11 mouse cellular contexts compared by ENCODE assay signal in the genomic region with DNA sequence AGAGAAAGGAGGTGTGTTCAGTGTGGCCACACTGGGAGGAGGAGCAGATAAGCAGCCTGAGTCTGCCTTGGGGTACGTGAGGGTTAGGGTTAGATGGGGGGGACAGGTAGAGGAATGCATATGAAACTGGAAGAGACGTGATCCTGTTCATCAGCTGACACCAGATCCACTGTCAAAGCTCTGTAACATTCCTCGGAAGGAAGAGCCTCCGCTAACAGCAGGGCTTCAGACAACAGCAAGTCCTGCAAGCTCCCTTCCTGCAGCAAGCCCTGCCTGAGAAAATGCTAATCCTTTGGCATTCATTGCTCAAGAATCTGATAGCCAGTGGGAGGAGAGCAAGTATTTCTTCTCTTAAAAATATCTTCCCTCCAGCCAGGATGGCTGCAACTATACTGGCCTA. TPM values are rescaled to one million over a fixed set of nuclear protein-coding genes. Genes with fewer than 3 reads are reported as not detected.
DNase-seq lines count a peak whose midpoint lies in the region.
"Had no signal": no experiment of that assay in that cellular context is flagged by ENCODE, and none has a peak within 500 bp of the region (broad histone marks: within the 10 kb centered on the region; RNA-seq: fewer than 3 reads in every experiment).

No protein-coding gene starts in this region.

- no peak for DNase-seq in heart, embryonic 10.5 days (ENCODE audit: low spot score)
- no peak for DNase-seq in heart, postnatal 10 days
- peak; percentile 10 to 11 for DNase-seq in right cerebral cortex, adult 2 months (ENCODE audit: low spot score in 2 of 2)
- DNase-seq in right cerebral cortex, postnatal 36 days (ENCODE audit: low spot score in 2 of 2): no peak
- no peak for DNase-seq in limb, embryonic 10.5 days (ENCODE audit: low spot score)
- DNase-seq in telencephalon, adult 2 months (ENCODE audit: low read depth, low spot score): peak; percentile 23
- DNase-seq in urinary bladder, adult 18-20 months (ENCODE audit: low spot score in 2 of 2): no peak
- DNase-seq in testis, postnatal 14 days (ENCODE audit: low spot score): no peak
- DNase-seq: B cell, adult 2 months had no signal

- no peaks in the 10 kb centered on the region for H3K36me3 ChIP-seq in heart, embryonic 10.5 days
- H3K36me3 ChIP-seq in limb, embryonic 10.5 days: no peaks in the 10 kb centered on the region
- H3K36me3 ChIP-seq: stomach, embryonic 15.5 days had no signal

- intact Hi-C loops in heart, postnatal 10 days (cut with DNase I): no loop called here

- peaks cover 11% of the 10 kb centered on the region; the same call in 1 of the 2 replicates for H3K4me1 ChIP-seq in heart, embryonic 10.5 days
- peaks cover 41% of the 10 kb centered on the region for H3K4me1 ChIP-seq in limb, embryonic 10.5 days

- 4% methylated on average over 4 of the region's 4 CpGs for WGBS in heart, embryonic 10.5 days
- WGBS in limb, embryonic 10.5 days: 17% methylated on average over 4 of the region's 4 CpGs

- H3K9me3 ChIP-seq in heart, embryonic 10.5 days: no peaks in the 10 kb centered on the region
- H3K9me3 ChIP-seq in limb, embryonic 10.5 days (replicated peaks): no peaks in the 10 kb centered on the region
- H3K9me3 ChIP-seq: stomach, embryonic 15.5 days had no signal

- H3K27me3 ChIP-seq in heart, embryonic 10.5 days (ENCODE audit: insufficient read depth, poor library complexity, severe bottlenecking): no peaks in the 10 kb centered on the region
- no peaks in the 10 kb centered on the region for H3K27me3 ChIP-seq in limb, embryonic 10.5 days (ENCODE audit: low read depth, poor library complexity, severe bottlenecking)
- H3K27me3 ChIP-seq: stomach, embryonic 15.5 days had no signal

- no peak overlapping the region for H3K27ac ChIP-seq in heart, embryonic 10.5 days
- H3K27ac ChIP-seq in limb, embryonic 10.5 days: peak overlapping the region; percentile 68
- H3K27ac ChIP-seq: stomach, embryonic 15.5 days had no signal

- H3K4me3 ChIP-seq in heart, embryonic 10.5 days: peak overlapping the region; percentile 35
- no peak overlapping the region for H3K4me3 ChIP-seq in limb, embryonic 10.5 days
- H3K4me3 ChIP-seq: stomach, embryonic 15.5 days had no signal

RNA-seq across cellular contexts. Expression of gene Insl5, which starts 13.2 kb away (rescaled TPM):
- polyA plus RNA-seq in heart, embryonic 10.5 days (2016; fragmentation: Nextera tagmentation; extraction: Ambion mirVana): not detected in 2 replicates
- not detected for total RNA-seq in heart, postnatal 10 days (2021)
- polyA plus RNA-seq in limb, embryonic 10.5 days (2016; fragmentation: Nextera tagmentation; extraction: Ambion mirVana): not detected in 2 replicates
- polyA plus RNA-seq: lung, embryonic 16.5 days; stomach, embryonic 15.5 days had no signal

RNA-seq across cellular contexts. Expression of gene Tctex1d1, which starts 35.1 kb away (rescaled TPM):
- 0.38 TPM in 1 of 2 replicates, not detected in the other for polyA plus RNA-seq in heart, embryonic 10.5 days (2016; fragmentation: Nextera tagmentation; extraction: Ambion mirVana)
- under 1 TPM in 1 of 2 experiments, not detected in 1; 0.41 TPM for total RNA-seq in heart, postnatal 10 days (2021)
- polyA plus RNA-seq in limb, embryonic 10.5 days (2016; fragmentation: Nextera tagmentation; extraction: Ambion mirVana): 0.10 and 0.25 TPM in 2 replicates

Comparison
In these comparisons a context has a peak if more than half of its experiments do, and no peak if none do; other contexts are left out.
1. DNase-seq: peak in right cerebral cortex, adult 2 months (2 of 2) and telencephalon, adult 2 months (single experiment); none in heart, embryonic 10.5 days (single experiment), heart, postnatal 10 days (0 of 2), right cerebral cortex, postnatal 36 days (0 of 2), limb, embryonic 10.5 days (single experiment), urinary bladder, adult 18-20 months (0 of 2) and testis, postnatal 14 days (single experiment).